Mouse (Mus musculus) gastrocnemius, postnatal 14 days (tissue): ENCODE results near the gene Lingo2. TPM values are rescaled to one million over a fixed set of nuclear protein-coding genes. Genes with fewer than 3 reads are reported as not detected.
"Not testable (repeated sequence)": the region's sequence is repeated elsewhere in the genome, so short reads cannot be mapped to it uniquely, and the experiment has no call there.

Experiments
- DNase-seq: peaks from one replicate; pipeline ENCODE4 v3.0.0; 2021; ENCODE audit warnings: mixed read lengths
- intact Hi-C: fragments of 180-260 bp; cut with DNase I; formaldehyde crosslinking; loops from one replicate; pipeline ENCODE4 v1.15.1; 2025; ENCODE audit warnings: low total_unique reads
- microRNA-seq, 2 experiments: library from miRNA; unstranded; fragments of <30 nt; microRNA quantifications; one replicate each; pipeline ENCODE4 v1.2.0; 2021
- total RNA-seq, 2 experiments: library from RNA; stranded (reverse); gene quantifications; 2 replicates each; pipeline ENCODE4 v1.2.3; 2021

Gene Lingo2
- total RNA-seq, 2 experiments from 2014 or later: not detected

GRCm38 (mm10) chr4:35704126-35704525 lies 1247.4 kb downstream of the Lingo2 start:
- DNase-seq: no peak
- intact Hi-C loops: no loop called here

- no peak for DNase-seq
- intact Hi-C loops: no loop called here
These were observed 1248.9 kb downstream of the Lingo2 start for GRCm38 (mm10) chr4:35702661-35703060.

DNA sequence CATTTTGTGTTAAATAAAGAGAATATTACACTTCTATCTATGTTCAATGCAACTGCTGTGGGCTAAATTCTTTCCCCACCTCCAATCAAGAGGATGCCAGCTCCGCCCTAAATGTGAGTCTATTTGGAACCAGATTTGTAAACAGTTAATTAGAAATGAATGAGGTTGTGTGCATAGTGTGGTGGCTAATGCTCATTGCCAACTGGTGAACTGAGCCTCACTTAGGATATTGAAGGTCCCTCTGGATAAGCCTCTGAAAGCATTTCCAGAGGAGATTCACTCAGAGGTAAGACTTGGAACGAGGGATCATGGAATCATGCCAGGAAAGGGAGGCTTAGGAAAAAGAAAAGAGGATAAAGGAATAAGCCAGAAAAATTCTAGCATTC lies 1256.4 kb downstream of the Lingo2 start:
- intact Hi-C loops: no loop called here

GRCm38 (mm10) chr4:35694360-35695136 lies 1257.0 kb downstream of the Lingo2 start:
- DNase-seq: no peak
- intact Hi-C loops: no loop called here

More for the DNA sequence above, 1256.4 kb downstream of the Lingo2 start:
- DNase-seq: no peak

GRCm38 (mm10) chr4:35690521-35690920 lies 1261.0 kb downstream of the Lingo2 start:
- intact Hi-C loops: no loop called here
- DNase-seq: no peak

DNA sequence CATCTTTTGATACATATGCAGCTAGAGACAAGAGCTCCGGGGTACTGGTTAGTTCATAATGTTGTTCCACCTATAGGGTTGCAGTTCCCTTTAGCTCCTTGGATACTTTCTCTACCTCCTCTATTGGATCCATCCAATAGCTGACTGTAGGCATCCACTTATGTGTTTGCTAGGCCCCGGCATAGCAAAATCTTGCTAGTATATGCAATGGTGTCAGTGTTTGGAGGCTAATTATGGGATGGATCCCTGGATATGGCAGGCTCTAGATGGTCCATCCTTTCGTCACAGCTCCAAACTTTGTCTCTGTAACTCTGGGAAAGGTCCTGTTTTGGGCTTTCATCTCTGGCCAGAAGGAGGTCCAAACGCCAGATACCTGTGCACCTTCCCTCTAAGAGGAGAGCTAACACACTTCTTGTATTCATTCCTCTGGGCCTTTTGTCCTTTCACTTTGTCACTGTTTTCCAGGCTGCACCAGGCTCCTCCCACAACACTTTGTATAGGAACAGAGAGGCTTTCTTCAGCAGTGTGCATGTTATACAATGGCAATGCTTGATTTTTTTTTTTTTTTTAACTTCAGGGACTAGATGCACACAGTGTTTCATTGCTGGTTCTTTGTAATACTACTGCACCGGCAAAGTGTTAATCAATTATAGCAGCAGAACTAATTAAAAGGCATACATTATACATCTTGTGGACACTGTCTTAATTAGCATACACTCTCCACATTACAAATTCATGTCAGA lies 1262.9 kb downstream of the Lingo2 start:
- intact Hi-C loops: not testable (repeated sequence)

More for the DNA sequence above, 1262.9 kb downstream of the Lingo2 start:
- DNase-seq: not testable (repeated sequence)

Small RNA genes within 50 kb of the gene (microRNA-seq; reads per million reads assigned to microRNA genes)
- gene Mir873a: 0 reads per million in 2 experiments
- gene Mir873b: 0 reads per million in 2 experiments
- 0 reads per million in 2 experiments for gene Mir876
